Mouse (Mus musculus) hindbrain, embryonic 12.5 days (tissue): ENCODE results near the gene Vcl. TPM values are rescaled to one million over a fixed set of nuclear protein-coding genes. Genes with fewer than 3 reads are reported as not detected.

Experiments
- ATAC-seq: fragments of 200-750 bp; cut with Nextera tagmentation; 2 replicates; pipeline ENCODE4 v1.8.0; 2017; ENCODE audit warnings: moderate TSS enrichment; ENCODE audit not compliant: low FRiP score
- H3K27ac ChIP-seq: fragments of 300-500 bp; sonication (generic); 2 replicates; pipeline ENCODE4 v1.5.1; 2016; ENCODE audit warnings: mild to moderate bottlenecking
- H3K27me3 ChIP-seq: fragments of 300-500 bp; sonication (generic); 2 replicates; pipeline ENCODE4 v1.6.1; 2016; ENCODE audit warnings: mild to moderate bottlenecking
- H3K36me3 ChIP-seq: fragments of 300-500 bp; sonication (generic); 2 replicates; pipeline ENCODE4 v1.6.1; 2016; ENCODE audit warnings: mild to moderate bottlenecking
- H3K4me1 ChIP-seq: fragments of 300-500 bp; sonication (generic); 2 replicates; pipeline ENCODE4 v1.6.1; 2016
- H3K4me2 ChIP-seq: fragments of 300-500 bp; sonication (generic); replicated peaks from 2 replicates; pipeline ENCODE4 v1.6.1; 2016; ENCODE audit warnings: mild to moderate bottlenecking
- H3K4me3 ChIP-seq: fragments of 300-500 bp; sonication (generic); 2 replicates; pipeline ENCODE4 v1.5.1; 2016; ENCODE audit warnings: mild to moderate bottlenecking
- H3K9ac ChIP-seq: fragments of 300-500 bp; sonication (generic); 2 replicates; pipeline ENCODE4 v1.6.1; 2016; ENCODE audit warnings: mild to moderate bottlenecking, moderate library complexity
- H3K9me3 ChIP-seq: fragments of 300-500 bp; sonication (generic); replicated peaks from 2 replicates; pipeline ENCODE4 v1.6.1; 2016; ENCODE audit warnings: mild to moderate bottlenecking
- WGBS: fragments of 180-500 bp; shearing (Covaris S2); methylation state at CpG from one replicate; pipeline ENCODE4 v1.1.7; 2016; 5-methylcytosine and 5-hydroxymethylcytosine counted together
- polyA plus RNA-seq: library from polyadenylated mRNA; unstranded; fragments of >200 nt; fragmentation: Nextera tagmentation; extraction: Ambion mirVana; gene quantifications from 2 replicates; pipeline ENCODE4 v1.2.1, GENCODE M21; 2016

The Vcl gene
- polyA plus RNA-seq, 1 experiment from 2014 or later: 39.1 TPM

DNA sequence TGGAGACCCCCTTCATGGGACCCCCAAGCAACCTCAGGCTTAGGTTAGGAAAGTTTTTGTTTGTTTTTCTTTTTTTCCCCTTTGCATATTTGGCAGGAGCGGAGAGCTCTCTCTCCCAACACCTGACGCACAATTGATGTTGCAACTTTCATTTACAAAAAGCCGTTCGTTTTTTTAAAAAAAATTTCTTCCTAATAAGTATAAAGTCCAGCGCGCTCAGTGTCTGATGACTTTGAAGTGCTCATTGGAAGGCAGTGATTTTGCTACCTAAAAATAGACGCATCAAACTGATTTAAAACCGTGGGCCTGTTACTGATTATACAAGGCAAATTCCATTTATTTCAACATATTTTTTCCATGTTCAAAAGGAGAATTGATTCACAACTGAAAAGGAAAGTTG is 124.0 kb downstream of the Vcl start:
- Histone ChIP-seq H3K27ac (peak overlapping the region; percentile 89; the same call in 1 of the 2 replicates), H3K9me3 (no peaks in the 10 kb centered on the region), H3K4me1 (peaks cover 9% of the 10 kb centered on the region; the same call in 1 of the 2 replicates), H3K4me2 (peak overlapping the region; percentile 76), H3K36me3 (no peaks in the 10 kb centered on the region), H3K4me3 (peak overlapping the region; percentile 92), H3K27me3 (no peaks in the 10 kb centered on the region), H3K9ac (no peak overlapping the region; the same call in 1 of the 2 replicates)
- WGBS: 9% methylated on average over 8 of the region's 8 CpGs
- ATAC-seq: no peak

- Histone ChIP-seq H3K27ac (no peak overlapping the region), H3K9me3 (no peaks in the 10 kb centered on the region), H3K36me3 (no peaks in the 10 kb centered on the region), H3K4me3 (no peak overlapping the region), H3K27me3 (no peaks in the 10 kb centered on the region), H3K4me2 (peak overlapping the region; percentile 76), H3K4me1 (peaks cover 9% of the 10 kb centered on the region; the same call in 1 of the 2 replicates), H3K9ac (no peak overlapping the region)
- ATAC-seq: no peak
- WGBS: 44% methylated on average over 7 of the region's 7 CpGs
These were observed 124.4 kb downstream of the Vcl start for GRCm38 (mm10) chr14:21053586-21053985.

GRCm38 (mm10) chr14:21058972-21059371 is 129.8 kb downstream of the Vcl start:
- Histone ChIP-seq H3K9ac (no peak overlapping the region), H3K27me3 (no peaks in the 10 kb centered on the region), H3K36me3 (no peaks in the 10 kb centered on the region), H3K27ac (no peak overlapping the region), H3K4me1 (no peaks in the 10 kb centered on the region), H3K4me2 (no peak overlapping the region), H3K4me3 (no peak overlapping the region), H3K9me3 (no peaks in the 10 kb centered on the region)
- WGBS: 95% methylated on average over 2 of the region's 2 CpGs
- ATAC-seq: no peak

DNA sequence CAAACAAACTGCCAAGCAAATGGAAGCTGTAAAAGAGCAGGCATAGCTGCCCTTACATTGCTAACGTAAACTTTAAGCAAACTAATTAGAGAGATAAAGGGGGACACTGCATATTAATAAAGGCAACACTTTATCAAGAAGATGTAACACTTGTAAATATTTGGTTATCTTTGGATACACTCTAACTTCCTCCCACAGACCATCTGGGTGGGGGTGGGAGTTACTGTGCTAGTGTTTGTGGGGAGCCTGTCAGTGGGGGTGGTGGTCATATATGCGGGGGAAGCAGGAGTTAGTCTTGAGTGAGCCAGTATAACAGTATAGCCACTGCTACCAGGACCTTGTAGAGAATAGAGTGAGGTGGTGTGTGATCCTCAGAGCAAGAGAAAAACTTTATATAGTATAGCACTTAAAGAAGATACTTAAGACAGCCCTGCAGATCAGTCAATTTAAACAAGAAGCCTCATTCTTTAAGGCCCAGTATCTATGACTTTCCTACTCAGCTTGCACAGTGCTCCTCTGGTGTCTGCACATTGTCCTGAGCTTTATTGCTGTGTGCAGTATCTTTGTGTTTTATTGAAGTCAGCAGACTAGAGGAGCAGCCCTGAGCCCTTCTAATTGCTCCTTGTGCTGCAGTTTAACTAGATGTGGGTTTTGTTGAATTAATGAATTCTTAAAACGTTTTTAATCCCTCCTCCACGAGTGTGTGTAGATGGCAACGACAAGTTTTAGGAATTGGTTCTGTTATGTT is 133.7 kb downstream of the Vcl start:
- no peaks in the 10 kb centered on the region for H3K9me3 ChIP-seq

DNA sequence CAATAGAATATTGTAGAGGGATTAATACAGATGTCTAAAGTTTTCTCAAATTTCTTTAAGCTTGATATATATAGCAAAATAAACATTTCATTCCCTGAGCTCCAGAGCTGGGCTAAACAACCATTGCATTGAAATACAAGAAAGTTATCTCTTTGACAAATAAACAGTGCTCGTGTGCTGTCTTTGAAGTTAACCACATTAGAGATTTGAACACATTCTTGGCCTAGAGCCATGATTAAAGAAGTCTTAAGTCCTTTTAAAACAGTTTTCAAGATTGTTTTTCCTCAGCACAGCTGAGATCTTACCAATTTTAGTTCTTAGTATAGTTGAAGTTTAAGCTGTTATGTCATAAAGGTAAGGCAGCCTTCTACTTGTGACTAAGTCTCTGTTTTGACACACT is 135.1 kb downstream of the Vcl start:
- no peaks in the 10 kb centered on the region for H3K36me3 ChIP-seq
- no peaks in the 10 kb centered on the region for H3K9me3 ChIP-seq
- H3K4me1 ChIP-seq: no peaks in the 10 kb centered on the region
- WGBS: 68% methylated on average over 1 of the region's 1 CpGs
- no peak overlapping the region for H3K9ac ChIP-seq
- no peak overlapping the region for H3K27ac ChIP-seq
- H3K27me3 ChIP-seq: no peaks in the 10 kb centered on the region
- H3K4me3 ChIP-seq: no peak overlapping the region
- H3K4me2 ChIP-seq: no peak overlapping the region
- no peak for ATAC-seq

More for the DNA sequence above, 133.7 kb downstream of the Vcl start:
- Histone ChIP-seq H3K36me3 (no peaks in the 10 kb centered on the region), H3K27me3 (no peaks in the 10 kb centered on the region), H3K4me2 (no peak overlapping the region), H3K4me1 (no peaks in the 10 kb centered on the region), H3K27ac (no peak overlapping the region), H3K9ac (no peak overlapping the region), H3K4me3 (no peak overlapping the region)
- 88% methylated on average over 5 of the region's 5 CpGs for WGBS
- no peak for ATAC-seq

- Histone ChIP-seq H3K4me1 (no peaks in the 10 kb centered on the region), H3K9me3 (no peaks in the 10 kb centered on the region), H3K36me3 (no peaks in the 10 kb centered on the region), H3K9ac (no peak overlapping the region), H3K27ac (no peak overlapping the region), H3K4me2 (no peak overlapping the region), H3K27me3 (no peaks in the 10 kb centered on the region), H3K4me3 (no peak overlapping the region)
- 77% methylated on average over 8 of the region's 8 CpGs for WGBS
- no peak for ATAC-seq
These were observed 136.4 kb downstream of the Vcl start for GRCm38 (mm10) chr14:21065490-21066162.

DNA sequence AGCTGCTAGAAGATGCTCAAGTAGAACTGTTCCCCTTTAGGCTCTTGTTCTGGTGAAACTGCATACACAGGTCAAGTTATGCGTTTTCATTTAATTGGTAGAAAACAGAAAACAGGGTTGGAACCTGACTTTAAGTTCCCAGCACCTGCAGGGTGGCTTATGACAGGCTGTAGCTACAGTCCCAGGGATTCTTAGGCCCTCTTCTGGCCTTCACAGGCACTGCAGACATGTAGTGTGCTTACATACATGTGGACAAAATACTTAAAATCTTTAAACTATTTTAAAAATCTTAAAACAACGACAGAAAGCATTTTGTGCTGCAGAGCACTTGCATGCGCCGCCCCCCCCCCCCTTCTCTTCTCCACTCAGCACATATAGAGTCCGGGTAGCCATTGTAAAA is 140.4 kb downstream of the Vcl start:
- no peaks in the 10 kb centered on the region for H3K9me3 ChIP-seq
- H3K4me2 ChIP-seq: no peak overlapping the region
- no peak for ATAC-seq
- H3K27me3 ChIP-seq: no peaks in the 10 kb centered on the region
- H3K27ac ChIP-seq: no peak overlapping the region
- no peaks in the 10 kb centered on the region for H3K36me3 ChIP-seq
- H3K4me3 ChIP-seq: no peak overlapping the region
- 89% methylated on average over 5 of the region's 5 CpGs for WGBS
- H3K4me1 ChIP-seq: no peaks in the 10 kb centered on the region
- H3K9ac ChIP-seq: no peak overlapping the region

- ATAC-seq: no peak
- no peaks in the 10 kb centered on the region for H3K27me3 ChIP-seq
- H3K36me3 ChIP-seq: no peaks in the 10 kb centered on the region
These were observed 144.8 kb downstream of the Vcl start for GRCm38 (mm10) chr14:21073981-21074380.

GRCm38 (mm10) chr14:21074398-21075320 is 145.5 kb downstream of the Vcl start:
- H3K4me2 ChIP-seq: peak overlapping the region; percentile 75
- WGBS: 72% methylated on average over 11 of the region's 11 CpGs
- no peaks in the 10 kb centered on the region for H3K36me3 ChIP-seq
- peaks cover 4% of the 10 kb centered on the region for H3K4me1 ChIP-seq
- H3K4me3 ChIP-seq: no peak overlapping the region
- H3K27me3 ChIP-seq: no peaks in the 10 kb centered on the region
- H3K27ac ChIP-seq: no peak overlapping the region
- ATAC-seq: no peak
- no peaks in the 10 kb centered on the region for H3K9me3 ChIP-seq
- H3K9ac ChIP-seq: no peak overlapping the region

More at GRCm38 (mm10) chr14:21073981-21074380, 144.8 kb downstream of the Vcl start:
- no peak overlapping the region for H3K9ac ChIP-seq
- no peak overlapping the region for H3K4me2 ChIP-seq
- 73% methylated on average over 3 of the region's 3 CpGs for WGBS
- no peak overlapping the region for H3K27ac ChIP-seq
- H3K4me1 ChIP-seq: peaks cover 4% of the 10 kb centered on the region
- H3K4me3 ChIP-seq: no peak overlapping the region
- no peaks in the 10 kb centered on the region for H3K9me3 ChIP-seq

GRCm38 (mm10) chr14:21075751-21076500 is 146.7 kb downstream of the Vcl start:
- Histone ChIP-seq H3K4me3 (peak overlapping the region; percentile 42), H3K27me3 (no peaks in the 10 kb centered on the region), H3K36me3 (no peaks in the 10 kb centered on the region), H3K9me3 (no peaks in the 10 kb centered on the region), H3K27ac (no peak overlapping the region; the same call in 1 of the 2 replicates), H3K4me1 (peaks cover 4% of the 10 kb centered on the region), H3K4me2 (peak overlapping the region; percentile 75), H3K9ac (peak overlapping the region; percentile 47)
- WGBS: under 1% methylated on average over 59 of the region's 59 CpGs
- peak; percentile 98 for ATAC-seq

DNA sequence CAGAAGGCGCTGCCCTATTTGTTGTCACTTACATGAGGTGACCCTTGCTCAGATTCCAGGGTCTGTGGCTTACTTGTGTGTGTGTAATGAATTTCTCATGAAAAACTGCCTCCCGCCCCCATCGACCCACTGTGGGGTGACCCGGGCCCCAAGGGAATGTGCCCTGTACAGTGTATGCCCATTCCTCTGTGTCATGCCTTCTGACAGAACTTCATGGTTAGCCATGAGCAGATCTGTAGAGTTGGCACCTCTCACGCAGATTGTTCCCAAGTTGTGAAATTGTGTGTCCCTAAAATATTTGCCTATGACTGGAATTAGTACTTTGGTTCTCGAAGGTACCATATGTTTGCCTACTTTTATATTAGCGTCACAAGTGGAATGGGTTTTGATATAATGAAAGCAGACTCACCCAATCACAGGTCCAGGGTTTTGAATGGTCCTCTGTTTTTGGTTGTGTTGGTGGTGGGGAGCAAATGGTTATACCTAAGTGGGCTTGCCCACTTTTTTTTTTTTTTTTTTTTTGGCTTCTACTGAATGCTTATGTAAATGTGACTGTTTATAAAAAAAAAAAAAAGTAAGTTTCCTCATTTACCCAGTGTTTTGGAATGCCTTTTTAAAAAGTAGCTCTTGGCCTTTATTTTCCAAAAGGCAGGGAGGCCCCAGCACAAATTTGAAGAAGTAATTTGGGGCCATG is 147.4 kb downstream of the Vcl start:
- Histone ChIP-seq H3K9ac (peak overlapping the region; percentile 47), H3K27me3 (no peaks in the 10 kb centered on the region), H3K4me2 (peak overlapping the region; percentile 75), H3K4me3 (peak overlapping the region; percentile 42), H3K27ac (no peak overlapping the region), H3K36me3 (no peaks in the 10 kb centered on the region), H3K9me3 (no peaks in the 10 kb centered on the region), H3K4me1 (peaks cover 4% of the 10 kb centered on the region)
- ATAC-seq: peak; percentile 59
- WGBS: 45% methylated on average over 7 of the region's 7 CpGs
